Mouse (Mus musculus) liver, postnatal 0 days (tissue): ENCODE measurements around the gene Gm28044.
"Not testable (repeated sequence)": the region's sequence is repeated elsewhere in the genome, so short reads cannot be mapped to it uniquely, and the experiment has no call there.

ENCODE experiments used
- CTCF ChIP-seq: sonication (generic); IDR thresholded peaks from 2 replicates; pipeline ENCODE4 v1.5.1; 2016; ENCODE audit warnings: antibody characterized with exemption, low read depth
- EP300 ChIP-seq: IDR thresholded peaks from 2 replicates; pipeline ENCODE4 v1.6.1; 2016; ENCODE audit warnings: antibody characterized with exemption, low read depth, mild to moderate bottlenecking

- peak; percentile 32 for TF ChIP-seq CTCF
- not testable (repeated sequence) for TF ChIP-seq EP300
Observed at GRCm38 (mm10) chr13:67376255-67376654, 15.9 kb upstream of the Gm28044 start.
